Mouse (Mus musculus) neutrophil, adult 5-6 weeks (primary cell): ENCODE results near the gene Tomm6. TPM values are rescaled to one million over a fixed set of nuclear protein-coding genes. Genes with fewer than 3 reads are reported as not detected.

ENCODE experiments used
- ATAC-seq: fragments of 151-379, 151-347 bp; 2 replicates; pipeline ENCODE4 v1.8.0; 2017; ENCODE audit warnings: mild to moderate bottlenecking, moderate TSS enrichment; ENCODE audit not compliant: insufficient number of reproducible peaks, poor library complexity, low FRiP score, severe bottlenecking; ENCODE audit errors: extremely low read depth
- total RNA-seq: library from RNA; stranded (forward); fragments of 200-1000 nt; gene quantifications from 2 replicates; pipeline ENCODE4 v1.2.3, GENCODE M21; 2017

Gene Tomm6
- 21.2 and 32.3 TPM in 2 replicates for total RNA-seq

DNA sequence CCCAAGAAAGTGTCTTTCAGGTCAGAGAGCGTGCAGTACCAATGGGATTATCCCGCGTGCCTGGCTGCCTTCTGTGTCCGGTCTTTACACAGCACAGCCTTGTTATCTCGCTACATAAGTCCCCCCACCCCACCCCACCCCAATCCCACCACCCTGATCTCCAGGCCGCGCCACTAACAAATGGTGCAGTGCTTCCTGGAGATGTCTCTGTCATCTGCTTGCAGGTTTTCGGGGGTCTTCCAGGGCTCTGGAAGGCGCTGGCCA is at the start of gene Tomm6:
Tomm6 (minus strand) TSS at position 43 of the 264 bp plus-strand sequence.
- ATAC-seq, result no peak

DNA sequence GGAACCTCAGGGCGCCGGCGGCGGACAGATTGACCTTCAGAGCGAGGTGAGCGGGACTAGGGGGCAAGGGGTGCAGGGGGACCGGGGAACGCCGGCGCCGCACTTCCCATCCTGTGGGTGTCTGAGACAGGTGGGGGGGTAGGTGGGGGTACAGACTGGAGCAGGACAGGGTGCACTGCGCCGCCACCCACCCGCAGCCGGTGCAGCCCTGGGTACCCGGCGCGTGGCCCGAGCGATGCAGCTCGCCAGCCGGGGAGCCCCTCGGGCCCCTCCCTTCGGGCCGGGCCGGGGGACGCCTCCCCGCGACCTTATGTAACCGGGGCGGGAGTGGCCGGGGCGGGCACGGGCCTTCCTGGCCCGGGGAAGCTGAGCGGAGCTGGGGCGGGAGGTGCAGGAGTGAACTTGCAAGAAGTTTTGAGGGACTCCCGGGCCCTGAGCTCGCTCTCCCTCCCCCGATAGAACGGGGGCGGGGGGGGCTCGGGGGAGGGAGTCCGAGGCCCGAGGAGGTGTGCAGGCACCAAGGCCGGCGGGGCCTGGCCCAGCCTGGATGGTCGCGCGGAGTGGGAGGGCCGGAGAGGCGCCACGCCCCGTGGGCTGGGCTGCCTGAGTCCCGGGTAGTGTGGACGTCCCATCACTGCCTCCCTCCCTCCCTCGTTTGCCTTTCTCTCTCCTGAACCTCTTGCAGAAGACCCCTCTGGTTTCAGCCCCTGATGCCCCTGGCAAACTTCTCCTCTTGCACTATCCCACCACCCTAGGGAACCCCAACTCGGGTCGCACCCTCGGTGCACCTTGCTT is 49.3 kb upstream of the Tomm6 start:
- ATAC-seq, result peak; percentile 53

DNA sequence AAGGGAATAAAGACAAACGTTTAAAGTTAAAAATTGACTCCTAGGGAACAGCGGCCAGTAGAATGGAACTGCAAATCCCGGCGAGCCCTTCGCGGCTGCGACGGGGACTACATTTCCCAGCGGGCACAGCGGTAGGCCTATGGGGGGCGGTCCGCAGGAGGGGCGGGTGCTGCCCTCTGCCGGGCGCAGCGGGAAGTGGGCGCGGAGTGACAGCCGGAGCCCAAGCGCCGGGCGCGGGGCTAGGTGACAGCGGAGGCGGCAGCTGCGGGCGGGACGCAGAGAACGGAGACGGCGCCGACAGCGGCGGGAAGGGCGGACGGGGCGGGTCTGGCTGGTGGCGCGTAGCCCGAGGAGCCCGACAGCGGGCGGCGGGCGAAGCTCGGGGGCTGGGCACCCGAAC is 48.7 kb upstream of the Tomm6 start, which contains the start of gene Tfeb:
Tfeb (plus strand) TSS at position 175 of the 400 bp plus-strand sequence.
- ATAC-seq, result peak; percentile 69

DNA sequence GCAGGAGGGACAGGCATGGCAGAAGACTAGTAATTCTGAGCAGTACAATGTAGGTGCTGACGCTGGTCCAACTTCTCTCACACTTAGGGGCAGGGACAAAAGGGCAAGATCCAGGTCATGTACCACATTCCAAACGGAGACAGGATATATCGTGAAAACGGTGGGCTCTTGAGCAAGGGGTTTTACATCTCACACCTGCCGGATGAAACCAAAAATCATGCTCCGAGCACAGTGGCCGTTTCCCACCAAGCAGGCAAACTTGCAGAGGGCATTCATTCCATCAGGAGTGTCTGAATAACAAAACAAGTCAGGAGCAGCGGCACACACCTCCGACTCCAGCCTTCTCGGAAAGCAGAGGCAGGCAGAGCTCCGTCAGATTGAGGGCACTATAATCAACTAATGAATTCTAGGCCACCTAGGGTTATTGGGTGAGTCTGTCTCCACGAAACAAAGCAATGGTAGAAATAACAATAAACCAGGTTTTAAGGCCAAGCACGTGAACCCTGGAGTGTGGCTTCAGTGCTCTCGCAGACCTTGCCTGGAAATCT is 47.4 kb upstream of the Tomm6 start:
- no peak for ATAC-seq

DNA sequence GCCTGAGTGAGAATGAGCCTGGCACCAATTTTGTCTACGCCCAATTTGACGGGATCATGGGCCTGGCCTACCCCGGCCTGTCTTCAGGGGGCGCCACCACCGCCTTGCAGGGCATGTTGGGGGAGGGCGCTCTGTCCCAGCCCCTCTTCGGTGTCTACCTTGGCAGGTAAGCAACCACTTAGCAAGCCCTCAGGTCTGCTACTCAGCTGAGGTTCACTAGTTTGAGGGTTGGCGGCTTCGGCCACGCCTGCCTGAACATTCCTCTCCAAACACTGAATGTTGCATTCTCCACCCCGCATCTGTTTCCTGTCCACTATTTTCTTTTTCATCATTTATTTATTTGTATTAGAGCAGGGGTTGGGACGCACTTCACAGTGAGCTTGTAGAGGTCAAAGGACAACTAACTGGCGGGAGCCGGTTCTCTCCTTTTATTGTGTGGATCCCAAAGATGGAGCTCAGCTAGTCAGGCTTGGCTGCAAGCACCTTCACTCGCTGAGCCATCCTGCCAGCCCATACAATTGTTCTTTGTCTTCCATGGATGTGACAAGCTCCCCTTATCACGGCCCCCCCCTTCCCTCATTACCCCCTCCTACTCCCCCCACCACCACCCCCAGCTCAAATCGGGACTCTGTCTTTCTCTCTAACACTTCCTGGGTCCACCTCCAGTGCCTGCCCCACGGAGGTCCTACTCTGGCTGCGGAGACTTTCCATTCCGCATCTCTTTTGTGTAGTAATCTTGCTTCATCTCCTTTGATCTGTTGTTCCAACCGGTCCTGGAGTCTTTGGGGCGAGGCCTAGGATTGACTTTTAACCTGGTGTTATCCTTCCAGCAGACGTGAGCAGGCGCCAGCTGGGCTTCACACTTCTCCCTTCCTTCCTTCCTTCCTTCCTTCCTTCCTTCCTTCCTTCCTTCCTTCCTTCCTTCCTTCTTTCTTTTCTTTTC is 42.7 kb upstream of the Tomm6 start:
- no peak for ATAC-seq

DNA sequence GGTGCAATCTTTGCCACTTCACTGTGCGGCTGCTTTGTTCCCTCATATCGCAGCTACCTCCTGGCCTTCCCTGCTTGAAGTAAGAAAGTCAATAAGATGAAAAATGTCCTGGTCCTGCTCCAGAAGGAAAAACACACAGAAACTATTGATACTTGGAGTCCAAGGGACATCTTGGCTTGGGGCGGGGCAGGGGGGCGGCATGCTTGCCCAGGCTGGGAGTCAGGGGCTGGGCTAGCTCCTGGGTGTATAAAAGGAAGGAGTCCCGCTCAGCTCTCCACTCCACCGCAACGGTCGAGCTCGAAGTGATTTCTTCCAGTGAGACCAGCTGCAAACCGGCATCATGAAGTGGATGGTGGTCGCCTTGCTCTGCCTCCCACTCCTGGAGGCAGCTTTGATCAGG is 38.4 kb upstream of the Tomm6 start, which contains the start of gene Pgc:
Pgc (plus strand) TSS at position 277 of the 400 bp plus-strand sequence.
- no peak for ATAC-seq

DNA sequence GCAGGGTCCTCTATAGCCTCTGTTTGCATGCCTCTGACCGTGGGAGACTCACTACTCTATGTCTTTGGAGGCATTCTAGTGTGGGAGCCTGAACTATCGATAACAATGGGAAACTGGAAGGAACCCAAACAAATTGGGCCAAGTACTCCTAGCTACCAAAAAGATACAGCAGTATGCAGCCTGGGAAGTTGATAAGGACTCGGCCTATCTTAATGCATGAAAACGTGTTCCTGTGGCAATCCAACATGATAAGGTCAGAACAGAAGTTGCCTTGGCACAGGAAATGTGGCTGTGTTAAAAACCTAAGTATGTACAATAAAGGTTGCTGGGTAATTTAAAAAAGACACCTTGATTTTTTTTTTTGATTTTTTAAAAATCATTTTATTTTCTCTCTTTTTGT is 33.0 kb upstream of the Tomm6 start:
- no peak for ATAC-seq

DNA sequence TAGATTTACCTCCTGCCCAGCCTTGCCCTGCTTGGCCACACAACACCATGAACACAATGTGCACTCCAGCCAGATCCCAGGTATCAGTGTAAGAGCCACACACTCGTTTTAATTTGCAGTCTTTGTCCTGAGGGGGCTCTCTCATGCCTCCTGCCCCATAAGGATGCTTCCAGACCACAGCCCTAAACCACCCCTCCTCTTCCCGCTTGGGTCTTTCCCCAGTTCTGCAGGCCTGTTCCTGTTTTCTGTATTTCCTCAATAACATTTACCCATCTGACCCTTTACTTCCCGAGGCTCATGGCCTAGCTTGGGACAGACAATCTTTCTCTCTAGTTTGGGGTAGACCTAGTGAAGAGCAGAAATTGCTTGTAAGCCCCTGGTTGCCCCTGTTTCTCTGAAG is 26.9 kb upstream of the Tomm6 start:
- ATAC-seq, result no peak

DNA sequence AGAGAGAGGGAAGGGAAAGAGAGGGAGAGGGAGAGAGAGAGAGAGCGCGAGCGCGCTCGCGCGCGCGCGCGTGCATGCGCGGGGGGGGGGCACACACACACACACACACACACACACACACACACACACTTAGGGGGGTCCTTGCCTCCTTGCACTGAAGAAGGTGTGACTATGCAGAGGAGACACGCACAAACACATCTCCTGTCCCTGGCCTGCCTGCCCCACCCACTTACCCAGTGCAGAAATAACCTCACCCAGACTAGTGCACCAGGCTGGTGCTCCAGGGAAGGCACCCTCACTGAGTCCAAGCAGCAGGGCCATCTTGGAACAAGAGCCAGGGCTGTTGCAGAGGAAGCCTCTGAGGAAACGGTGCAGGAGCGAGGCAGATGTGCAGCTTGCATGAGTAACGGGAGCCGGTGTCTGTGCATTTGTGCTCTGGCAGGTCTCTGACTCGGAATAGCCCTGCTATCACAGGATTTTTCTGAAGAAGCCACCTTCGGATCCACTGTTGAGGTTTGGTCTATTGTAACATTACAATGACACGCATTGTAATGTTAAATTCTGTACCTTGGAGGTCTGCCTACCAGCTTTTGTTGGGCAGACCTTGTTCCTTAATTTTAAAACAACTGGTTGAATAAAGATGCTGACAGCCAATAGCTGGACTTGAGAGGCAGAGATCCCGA is 24.8 kb upstream of the Tomm6 start:
- ATAC-seq, result no peak

DNA sequence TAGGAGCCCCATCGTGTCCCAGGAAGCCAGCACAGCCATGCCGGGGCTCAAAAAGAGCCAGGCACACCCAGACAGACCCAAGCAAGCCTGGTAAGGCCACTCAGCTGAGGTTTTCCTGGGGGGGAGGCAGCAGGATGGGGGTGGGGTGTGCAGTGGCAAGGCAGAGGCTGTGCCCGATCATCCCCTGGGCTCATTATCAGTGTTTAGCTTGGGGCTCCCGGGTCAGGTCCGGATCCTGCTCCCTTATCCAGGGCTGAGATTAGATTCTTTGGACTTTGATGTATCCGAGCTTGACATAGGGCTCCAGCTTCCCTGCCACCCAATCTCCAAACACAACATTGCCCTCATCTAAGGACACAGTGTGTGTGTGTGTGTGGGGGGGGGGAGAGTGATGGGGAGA is 23.7 kb upstream of the Tomm6 start:
- ATAC-seq, result no peak

DNA sequence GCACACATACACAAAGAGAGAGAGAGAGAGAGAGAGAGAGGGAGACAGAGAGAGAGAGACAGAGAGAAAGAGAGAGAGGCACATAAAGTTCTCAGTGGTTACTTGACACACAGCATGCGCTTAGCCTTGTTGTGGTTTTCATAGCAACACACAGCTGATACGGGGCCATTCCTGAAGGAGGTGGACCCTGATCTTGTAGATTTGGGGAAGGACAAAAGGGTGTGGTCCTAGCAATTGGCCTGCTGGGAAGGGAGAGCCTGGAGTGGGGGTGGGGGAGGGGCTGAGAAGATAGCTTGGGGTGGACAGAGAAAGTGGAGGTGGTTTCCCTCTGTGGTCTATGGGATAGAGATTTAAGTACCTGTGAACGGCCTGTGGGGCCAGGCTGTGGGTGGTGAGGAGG is 21.9 kb upstream of the Tomm6 start:
- no peak for ATAC-seq

DNA sequence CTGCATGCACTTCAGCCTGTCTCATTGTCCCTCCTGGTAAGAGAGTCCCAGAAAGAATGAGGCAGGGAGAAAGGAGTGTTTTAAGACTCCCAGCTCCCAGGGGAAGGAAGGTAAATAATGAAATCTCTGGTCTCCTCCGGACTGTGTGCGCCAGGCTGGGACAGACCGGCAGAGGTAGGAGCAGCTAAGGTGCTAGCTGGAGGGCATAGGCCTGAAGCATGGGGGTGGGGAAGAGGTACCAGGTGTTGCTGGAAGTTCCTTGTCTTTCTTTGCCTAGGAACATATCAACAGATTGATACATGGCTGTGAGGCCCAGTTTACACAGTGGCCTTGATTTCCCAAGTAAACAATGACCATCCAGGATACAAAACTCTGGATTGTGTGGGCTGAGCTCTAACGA is 20.8 kb upstream of the Tomm6 start:
- no peak for ATAC-seq

DNA sequence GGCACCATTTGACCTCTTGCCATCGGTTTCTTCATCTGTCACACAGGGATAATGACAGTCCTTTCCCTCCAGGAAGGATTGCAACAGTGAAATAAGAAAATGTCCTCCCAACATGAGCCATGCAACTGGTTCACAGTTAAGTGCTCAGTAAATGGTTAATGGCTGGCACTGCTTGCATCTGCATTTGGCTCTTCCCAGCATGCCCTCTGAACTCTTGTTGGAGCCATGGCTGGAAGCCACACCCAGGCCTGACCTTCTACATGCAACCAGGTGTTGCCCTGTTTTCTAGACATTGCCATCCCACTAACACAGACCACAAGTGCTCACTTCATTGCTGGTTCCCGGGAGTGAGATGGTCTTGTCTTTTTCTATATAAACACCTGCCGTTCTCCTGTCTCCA is 19.8 kb upstream of the Tomm6 start:
- ATAC-seq, result no peak

DNA sequence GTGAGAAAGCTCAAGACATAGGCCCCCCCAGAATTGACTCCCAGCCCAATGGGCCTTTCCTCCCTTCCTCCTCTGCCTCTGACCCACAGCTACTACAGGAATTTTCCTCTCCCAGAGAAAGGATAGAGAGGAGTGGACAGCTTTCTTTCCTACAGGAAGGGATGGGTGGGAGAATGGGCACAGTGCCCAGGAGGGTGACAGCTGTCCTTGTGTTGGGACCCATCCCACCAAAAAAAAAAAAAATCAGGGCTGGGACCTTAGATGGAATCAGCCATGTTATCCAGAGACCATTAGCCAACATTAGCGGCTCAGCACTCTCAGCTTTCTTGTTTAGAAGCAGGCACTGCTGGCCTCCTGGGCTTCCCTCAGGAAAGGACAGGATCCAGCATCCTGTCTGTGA is 18.0 kb upstream of the Tomm6 start:
- no peak for ATAC-seq

DNA sequence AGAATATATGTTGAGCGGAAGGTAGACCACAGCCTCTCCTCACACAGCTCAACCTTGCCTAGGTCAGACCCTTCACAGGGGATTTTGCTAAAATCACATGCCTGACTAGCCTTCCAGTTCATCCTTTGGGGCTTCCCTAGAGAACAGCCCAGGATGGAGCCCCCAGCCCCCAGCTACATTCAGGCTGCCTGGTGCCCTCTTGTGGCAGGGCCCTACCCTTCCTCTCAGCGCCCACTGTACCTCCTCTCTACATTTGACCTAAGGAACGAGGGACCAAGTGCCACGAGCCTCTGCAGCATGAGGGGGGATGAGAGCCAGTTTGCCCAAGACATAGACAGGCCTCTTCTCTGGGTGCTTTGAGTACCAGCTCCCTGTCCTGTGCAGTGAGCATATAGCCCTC is 16.5 kb upstream of the Tomm6 start:
- ATAC-seq, result no peak

DNA sequence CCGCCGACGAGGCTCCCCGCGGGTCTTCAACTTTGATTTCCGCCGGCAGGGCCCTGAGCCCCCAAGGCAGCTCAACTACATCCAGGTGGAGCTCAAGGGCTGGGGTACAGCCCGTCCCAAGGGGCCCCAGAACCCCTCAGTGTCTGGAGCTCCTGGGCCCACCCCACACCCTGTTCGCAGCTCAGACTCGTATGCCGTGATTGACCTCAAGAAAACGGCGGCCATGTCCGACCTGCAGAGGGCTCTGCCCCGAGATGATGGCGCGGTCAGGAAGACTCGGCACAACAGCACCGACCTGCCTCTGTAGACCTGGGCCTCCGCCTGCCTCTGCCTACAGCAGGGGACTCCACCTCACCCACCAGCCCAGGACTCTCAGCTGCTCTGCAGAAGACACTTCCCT is 15.4 kb upstream of the Tomm6 start:
- ATAC-seq, result no peak

DNA sequence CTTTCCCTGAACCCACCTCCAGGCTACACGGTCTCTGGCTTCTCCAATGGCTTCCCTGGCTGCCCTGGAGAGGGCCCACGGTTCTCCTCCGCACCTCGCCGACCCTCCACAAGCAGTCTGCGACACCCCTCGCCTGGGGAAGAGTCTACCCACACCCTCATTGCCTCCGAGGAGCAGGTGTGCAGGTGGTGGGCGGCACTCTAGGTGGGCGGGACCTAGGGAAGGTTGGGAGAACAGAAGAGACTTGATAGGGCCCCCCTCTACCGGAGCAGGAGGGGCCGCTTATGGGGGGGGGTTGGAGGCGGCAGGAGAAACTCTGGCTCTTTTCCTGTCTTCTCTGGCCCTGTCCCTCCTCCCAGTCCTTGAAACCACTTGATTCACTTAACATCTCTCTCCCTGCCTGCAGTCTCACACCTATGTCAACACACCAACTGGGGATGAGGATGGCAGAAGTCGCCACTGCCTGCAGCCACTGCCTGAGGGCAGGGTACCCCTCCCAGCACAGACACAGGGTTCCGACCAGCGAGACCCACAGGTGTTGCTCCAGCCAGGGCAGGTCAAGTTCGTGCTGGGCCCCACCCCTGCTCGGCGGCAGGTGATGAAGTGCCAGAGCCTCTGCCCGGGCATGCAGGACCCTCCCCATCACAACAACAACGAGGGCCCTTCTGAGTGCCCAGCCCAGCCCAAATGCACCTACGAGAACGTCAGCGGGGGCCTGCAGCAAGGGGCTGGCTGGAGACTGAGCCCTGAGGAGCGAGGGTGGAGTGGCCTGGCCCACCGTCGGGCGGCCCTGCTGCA is 14.6 kb upstream of the Tomm6 start:
- ATAC-seq, result no peak

DNA sequence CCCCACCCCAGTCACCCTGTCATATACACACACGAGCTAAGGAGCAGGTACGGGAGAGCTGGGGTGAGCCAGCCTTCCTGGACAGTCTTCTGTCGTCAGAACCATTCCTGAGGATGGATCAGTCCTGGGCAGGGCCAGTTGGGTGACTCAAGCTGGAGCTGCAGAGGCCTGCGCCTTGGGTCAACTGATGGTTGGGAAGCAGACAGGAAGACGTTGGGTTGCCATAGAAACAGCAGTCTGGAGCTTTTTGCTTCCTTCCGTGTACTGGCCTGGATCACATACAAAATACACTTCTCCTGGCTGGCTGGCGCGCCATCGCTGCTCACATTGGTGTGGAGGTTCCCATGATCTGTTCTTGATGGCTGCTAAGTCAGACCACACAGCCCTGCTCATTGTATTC is 13.6 kb upstream of the Tomm6 start:
- no peak for ATAC-seq

DNA sequence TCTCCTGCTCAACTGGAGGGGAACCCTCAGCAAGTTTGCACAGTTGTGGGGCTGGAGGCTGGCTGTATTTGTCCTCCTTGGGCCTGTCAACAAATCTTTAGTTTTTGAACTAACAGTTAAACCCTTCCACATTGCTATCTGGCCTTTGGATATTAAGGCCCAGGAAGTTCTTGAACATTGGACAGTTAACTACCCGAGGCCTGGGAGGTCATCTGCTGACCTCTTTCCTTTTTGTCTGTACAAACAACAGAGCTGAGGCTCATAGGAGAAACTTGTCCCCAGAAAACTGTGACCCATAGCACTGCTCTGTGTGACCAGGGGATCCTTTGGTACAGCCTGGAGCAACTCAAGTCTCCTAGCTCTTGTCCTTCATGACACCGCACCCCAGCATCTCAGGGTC is 10.9 kb upstream of the Tomm6 start:
- no peak for ATAC-seq
